Mouse (Mus musculus): ENCODE measurements around the gene Nop53.
A peak's percentile ranks its signal among the peaks of the same experiment; 100 is the strongest.
"Not testable (repeated sequence)": the region's sequence is repeated elsewhere in the genome, so short reads cannot be mapped to it uniquely, and the experiment has no call there.

Gene Nop53

DNA sequence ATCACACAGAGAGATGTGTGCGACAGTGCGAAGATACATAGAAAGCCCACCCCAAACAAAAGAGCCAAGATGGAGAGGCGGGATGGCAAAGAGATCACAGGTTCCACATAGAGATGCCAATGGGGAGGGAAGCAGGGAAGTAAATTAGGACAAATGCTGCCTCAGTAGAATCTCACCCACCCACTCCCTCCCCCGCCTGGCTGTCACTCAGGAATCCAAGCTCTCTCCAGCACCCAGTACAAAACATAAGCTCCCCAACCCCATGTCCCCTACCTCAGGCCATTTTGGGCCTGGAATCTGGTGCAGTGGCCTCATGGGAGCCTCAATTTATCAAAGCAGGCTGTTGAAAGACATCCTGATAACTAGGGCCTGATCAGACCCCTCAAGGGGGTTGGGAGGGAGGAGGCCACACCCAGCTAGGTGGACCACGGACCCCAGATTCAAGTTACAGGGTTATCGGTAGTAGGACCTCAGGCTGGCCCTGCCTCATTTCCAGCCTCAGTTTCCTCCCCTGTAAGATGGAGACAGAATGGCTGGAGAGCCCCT lies 25.2 kb downstream of the Nop53 start:
- DNase-seq (ENCODE audit: low spot score in 2 of 2): no peak

DNA sequence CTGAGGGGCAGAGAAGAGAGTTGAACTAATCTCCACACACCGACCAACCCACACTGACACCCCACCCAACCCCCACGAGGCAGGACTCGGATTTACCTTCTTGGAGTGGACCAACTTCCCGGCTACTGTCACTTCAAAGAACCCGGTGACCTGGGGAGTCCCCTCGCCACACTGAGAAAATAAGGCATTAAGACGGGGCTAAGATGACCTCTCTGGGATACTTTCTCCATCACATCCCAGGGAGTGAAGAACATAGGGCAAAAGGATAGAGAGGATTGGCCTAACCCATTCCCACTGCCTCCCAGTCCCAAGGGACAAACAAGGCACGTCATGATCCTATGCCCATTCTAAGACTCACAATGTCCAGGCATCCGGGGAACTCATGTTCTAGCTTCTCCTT lies 25.9 kb downstream of the Nop53 start:
- no peak for DNase-seq (ENCODE audit: low spot score in 2 of 2)

DNA sequence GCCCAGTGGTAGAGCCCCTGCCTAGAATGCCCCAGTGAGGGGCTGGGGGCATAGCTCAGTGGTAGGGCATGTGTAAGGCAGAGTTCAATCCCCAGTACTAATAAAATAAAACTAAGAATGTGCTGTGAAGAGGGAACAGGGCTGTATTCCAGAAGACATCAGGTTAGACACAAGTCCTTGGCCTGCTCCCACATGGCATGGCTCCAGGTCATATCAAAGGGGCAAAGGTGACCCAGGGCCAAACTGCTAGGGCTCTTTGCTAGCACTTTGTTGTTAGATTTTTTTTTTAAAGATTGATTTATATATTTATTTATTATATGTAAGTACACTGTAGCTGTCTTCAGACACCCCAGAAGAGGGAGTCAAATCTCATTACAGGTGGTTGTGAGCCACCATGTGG lies 27.5 kb downstream of the Nop53 start:
- no peak for DNase-seq (ENCODE audit: low spot score in 2 of 2)

DNA sequence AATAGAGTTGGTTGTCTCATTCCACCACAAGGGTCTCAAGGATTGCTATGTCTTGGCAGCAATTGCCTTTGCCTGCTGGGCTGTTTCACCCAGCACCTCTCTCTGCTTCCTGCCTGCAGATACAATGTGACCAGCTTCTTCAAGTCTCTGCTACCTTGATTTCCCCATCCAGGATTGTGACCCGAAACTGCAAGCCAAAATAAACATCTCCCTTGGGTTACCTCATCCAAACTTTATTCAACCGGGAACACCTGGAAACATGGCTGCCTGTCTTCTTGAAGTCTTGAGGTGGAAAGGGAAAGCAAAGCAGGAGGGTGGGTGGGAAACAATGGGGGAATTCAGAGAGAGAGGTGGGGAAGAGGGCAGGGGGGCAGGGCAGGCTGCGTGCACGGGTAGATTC lies 28.9 kb downstream of the Nop53 start:
- no peak for DNase-seq (ENCODE audit: low spot score in 2 of 2)

DNA sequence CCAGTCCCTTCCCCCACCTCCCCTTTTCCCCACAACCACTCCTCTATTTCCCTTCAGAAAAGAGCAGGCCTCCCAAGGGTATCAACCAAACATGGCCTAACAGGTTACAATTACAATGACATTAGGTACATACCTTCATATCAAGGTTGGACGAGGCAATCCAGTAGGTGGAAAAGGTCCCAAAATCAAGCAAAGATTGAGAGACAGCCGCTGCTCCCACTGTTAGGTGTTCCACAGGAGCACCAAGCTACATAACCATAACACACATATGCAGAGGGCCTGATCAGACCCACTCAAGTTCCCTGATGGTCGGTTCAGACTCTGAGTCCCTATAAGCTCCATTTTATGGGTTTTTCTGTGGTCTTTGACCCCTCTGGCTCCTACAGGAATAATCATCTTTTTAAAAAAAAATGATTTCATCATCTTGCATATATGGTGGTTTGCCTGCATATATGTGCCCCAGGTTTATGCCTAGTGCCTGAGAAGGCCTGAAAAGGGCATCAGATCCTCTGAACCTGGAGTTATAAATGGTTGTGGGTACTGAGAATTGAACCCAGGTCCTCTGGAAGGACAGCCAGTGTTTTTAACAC lies 29.6 kb downstream of the Nop53 start:
- DNase-seq (ENCODE audit: low spot score in 2 of 2): no peak

DNA sequence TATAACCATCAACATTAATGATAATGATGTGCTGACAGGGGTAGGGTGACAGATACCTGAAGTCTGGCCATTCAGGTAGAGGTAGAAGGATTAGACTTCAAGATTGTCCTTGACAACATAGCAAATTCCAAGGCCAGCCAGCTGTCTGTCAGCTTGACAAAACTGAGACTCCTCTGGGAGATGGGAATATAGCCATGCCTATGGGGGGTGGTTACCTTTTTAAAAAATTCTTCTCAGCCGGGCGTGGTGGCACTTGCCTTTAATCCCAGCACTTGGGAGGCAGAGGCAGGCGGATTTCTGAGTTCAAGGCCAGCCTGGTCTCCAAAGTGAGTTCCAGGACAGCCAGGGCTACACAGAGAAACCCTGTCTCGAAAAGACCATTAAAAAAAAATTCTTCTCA lies 30.2 kb downstream of the Nop53 start:
- DNase-seq (ENCODE audit: low spot score in 2 of 2): not testable (repeated sequence)

DNA sequence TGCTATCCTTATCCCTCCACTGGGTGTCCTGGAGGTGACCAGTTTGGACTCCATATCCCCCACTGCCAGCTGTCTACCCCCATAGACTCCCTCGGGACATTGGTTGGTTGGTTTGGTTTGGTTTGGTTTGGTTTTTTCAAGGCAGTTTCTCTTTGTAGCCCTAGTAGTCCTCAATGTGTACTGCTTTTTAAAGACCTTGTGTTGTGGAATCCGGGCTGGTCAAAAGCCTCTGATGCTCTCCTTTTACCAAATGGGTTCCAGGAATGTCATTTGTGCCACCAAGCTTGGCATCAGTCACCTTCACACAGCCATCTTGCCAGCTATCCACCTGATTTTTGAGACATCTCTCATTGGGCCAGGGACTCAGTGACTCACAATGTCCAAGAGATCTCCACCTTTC lies 31.1 kb downstream of the Nop53 start:
- no peak for DNase-seq (ENCODE audit: low spot score in 2 of 2)

DNA sequence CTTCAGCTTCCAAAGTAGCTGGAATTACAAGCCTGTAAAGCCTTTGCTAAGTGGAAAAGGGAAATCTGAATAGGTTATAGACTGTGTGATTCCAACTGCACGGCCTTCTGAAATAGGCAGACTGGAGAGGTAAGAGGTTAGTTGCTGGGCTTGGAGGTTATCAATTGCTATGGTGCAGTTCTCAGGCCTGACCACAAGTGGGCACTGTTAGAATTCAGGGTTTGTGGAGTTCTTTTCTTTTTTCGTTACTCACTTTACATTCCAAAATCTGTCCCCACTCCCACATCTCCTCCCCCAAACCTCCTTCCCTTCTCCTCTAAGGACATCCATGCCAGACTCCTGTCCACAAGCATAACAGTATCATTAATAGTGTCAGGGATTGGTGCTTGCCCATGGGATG lies 31.6 kb downstream of the Nop53 start:
- DNase-seq (ENCODE audit: low spot score in 2 of 2): no peak

DNA sequence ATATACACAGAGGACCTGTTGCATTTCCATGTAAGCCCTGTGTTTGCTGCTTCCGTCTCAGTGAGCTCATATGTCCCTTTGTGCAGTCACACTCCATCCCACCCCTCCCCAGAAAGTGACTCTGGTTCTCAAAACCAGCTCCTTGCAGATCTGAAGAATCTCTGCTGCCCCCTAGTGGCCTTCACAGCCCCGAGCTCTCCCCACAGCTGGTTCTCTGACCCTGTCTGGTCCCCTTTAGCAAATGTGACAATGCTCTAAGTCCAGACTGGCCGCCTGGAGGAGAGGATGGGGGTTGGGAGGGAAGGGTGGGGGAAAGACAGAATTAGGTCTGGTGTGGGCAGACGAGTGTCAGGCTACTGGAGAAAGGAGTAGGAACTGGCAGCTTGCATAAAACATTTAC lies 33.7 kb downstream of the Nop53 start:
- DNase-seq (ENCODE audit: low spot score in 2 of 2): peak in 1 of 2 experiments; percentile 68

DNA sequence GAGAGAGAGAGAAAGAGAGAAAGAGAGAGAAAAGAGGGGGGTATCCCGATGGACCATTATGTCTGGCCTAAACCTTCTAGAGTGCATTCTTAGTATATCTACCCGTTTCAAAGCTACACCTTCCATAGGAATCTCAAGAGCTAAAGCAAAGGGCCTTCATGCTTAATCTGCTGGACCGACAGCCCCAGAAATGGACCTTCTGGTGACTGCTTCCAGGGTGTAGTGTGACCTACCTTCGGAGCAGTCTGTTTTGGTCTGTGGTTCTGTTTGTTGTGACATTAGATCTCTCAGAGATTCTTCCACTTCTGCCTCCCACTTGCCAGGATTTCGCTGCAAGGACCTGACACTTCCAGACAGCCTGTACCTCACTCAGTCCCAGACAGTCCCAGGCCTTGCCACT lies 35.4 kb downstream of the Nop53 start:
- no peak for DNase-seq (ENCODE audit: low spot score in 2 of 2)

DNA sequence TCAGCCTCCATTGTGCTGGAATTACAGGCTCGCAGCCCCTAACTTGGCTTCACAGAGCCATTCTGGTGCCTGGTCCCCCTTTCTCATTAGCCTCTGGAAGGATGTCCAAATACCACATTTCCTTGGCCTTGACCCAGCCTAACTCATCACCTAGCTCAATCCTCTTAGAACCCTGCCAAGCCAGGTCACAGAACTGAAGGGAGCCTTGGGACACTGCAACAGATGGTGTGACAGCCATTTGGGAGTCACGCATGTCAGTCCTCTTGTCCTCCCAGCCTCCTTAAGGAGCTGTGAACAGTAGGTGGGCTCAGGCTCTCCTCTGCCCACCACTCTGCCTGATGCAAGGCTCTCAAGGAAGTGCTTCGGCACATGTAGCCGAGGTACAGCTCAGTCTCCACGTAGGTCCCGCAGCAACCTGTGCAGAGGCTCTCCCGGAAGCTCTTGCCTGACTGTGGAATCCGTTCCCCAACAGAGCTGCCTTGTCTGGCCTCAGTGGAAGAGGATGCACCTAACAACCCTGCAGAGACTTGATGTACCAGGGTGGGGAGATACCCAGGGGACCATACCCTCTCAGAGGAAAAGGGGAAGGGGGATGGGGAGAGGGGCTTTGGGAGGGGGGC lies 37.8 kb downstream of the Nop53 start:
- DNase-seq (ENCODE audit: low spot score in 2 of 2): no peak

DNA sequence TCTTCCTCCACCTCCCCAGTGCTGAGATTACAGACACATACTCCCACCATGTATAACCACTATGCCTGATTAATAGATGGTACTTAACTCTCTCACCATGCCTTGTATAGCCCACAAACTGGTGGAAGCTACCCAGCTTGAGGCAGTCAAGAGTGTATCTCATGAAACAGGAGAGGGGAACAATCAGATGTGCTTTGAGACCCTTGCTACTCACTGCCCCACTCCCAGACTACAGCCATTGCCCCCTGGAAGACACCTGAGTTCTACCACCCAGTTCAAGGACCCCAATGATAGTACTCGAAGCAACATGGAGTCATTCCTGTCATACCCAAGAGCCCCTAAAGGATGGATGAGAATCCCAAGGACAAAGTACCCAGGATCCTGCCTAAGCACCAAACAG lies 39.3 kb downstream of the Nop53 start:
- no peak for DNase-seq (ENCODE audit: low spot score in 2 of 2)

DNA sequence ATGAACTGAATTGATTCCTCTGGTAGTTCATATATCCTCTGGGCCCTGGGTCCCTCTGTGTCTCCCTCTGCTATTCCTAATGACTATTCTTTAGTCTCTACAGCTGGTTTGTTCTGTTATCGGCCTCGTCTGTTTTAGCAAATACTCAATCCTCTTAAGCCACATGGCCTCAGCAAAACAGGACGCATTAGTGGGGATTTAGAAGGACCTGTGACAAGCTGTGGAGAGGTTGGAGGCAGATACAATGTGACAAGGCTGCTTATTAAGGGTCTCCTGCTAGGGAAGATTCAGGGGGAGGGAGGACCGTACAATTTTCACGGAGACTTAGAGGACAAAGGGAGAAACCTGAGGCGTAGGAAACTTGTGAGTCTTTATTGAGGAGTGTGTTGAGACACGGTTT lies 40.0 kb downstream of the Nop53 start:
- DNase-seq (ENCODE audit: low spot score in 2 of 2): no peak

DNA sequence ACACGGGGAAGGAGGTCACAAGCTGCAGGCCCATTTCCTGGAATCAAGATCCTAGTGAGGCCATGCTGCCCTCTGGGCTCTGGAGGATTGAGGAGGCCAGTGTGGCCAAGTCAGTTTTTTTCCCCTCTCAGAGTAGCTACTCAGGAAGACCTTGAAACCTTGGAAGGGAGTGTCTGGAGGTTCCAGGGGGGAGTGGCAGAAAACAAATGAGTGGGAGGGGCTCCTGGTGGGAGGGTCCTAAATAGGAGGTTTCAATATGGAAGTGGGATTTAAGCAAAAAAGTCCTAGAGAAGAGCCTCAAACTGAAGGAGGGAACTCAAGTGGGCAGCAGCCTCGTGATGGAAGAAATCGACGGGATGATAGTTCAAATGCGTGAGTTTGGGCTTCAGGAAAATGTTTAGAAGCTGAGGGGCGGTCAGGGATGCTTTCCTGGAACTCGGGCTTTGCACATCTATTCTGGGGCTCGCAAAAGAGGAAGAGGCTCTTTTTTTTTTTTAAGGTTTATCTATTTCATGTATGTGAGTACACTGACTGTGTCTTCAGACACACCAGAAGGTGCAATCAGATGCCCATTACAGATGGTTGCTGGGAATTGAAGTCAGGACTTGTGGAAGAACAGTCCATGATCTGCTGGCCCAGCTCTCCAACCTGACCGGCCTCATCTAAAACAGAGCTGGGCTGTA lies 44.4 kb downstream of the Nop53 start:
- DNase-seq (ENCODE audit: low spot score in 2 of 2): no peak

DNA sequence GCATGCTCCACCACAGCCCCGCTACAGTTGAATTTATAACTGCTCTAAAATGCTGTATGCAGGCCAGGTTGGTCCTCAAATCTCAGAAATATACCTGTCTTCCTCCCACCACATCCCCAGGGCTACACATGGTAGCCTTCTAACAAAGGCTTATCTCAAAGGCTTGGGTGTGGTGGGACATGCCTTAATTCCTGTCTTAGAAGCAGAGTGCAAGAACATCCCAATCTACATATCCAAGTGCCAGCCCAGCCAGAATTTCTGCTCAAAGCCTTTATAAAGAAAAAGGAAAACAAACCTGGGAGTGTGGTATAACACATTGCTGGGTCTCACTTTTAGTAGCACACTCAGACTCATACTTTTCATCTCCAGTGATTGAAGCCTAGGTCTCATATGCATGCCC lies 51.6 kb downstream of the Nop53 start:
- DNase-seq (ENCODE audit: low spot score in 2 of 2): no peak

Measured in left cerebral cortex, adult 9 months (tissue).